Mouse (Mus musculus) heart, adult 11 months (tissue): ENCODE results near the gene Chrna4.

Experiments used
- DNase-seq: peaks from one replicate; pipeline ENCODE4 v3.0.0; 2022

Chrna4 gene

DNA sequence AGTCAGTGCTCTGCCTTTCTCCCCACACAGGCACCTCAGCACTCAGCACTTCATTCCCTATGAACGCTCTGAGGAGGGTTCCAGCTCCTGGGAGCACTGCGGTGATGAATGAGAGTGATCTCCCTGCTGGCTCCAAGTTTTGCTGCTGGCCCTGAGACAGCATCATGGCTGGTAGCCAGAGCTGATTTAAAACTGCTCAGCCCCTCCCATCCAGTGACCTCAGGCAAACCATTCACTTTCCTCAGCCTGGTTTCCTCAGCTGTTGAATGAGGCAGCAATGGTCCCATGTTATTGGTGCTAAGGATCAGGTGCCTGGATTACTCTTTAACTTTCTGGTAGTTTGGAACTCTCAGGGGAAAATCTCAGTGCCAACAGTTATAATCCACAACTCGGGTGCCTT is at the start of gene Chrna4:
TSS of gene Chrna4 (minus strand) at position 110 of the 400 bp plus-strand sequence.
- DNase-seq: no peak

- DNase-seq: no peak
Observed at GRCm38 (mm10) chr2:181090123-181090522, 46.8 kb upstream of the Chrna4 start.

DNA sequence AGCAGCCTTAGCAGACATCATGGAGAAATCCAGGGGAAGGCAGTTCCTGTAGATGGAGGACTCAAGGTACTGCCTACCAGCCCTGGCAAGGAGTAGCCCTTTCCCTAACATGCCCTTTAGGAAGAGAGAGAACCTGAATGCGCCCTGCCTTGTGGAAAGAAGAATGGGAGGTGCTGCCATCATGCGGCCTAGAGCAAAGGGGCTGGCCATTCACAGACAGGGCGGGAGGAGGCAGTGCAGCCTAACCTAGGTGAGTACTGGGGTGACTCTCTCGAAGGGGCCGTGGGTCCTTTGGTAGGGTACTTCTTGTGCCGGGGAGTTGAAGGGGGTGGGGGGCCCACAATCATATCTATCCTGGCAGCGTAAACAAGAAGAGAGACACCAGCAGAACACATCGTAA is 41.7 kb upstream of the Chrna4 start:
- no peak for DNase-seq

DNA sequence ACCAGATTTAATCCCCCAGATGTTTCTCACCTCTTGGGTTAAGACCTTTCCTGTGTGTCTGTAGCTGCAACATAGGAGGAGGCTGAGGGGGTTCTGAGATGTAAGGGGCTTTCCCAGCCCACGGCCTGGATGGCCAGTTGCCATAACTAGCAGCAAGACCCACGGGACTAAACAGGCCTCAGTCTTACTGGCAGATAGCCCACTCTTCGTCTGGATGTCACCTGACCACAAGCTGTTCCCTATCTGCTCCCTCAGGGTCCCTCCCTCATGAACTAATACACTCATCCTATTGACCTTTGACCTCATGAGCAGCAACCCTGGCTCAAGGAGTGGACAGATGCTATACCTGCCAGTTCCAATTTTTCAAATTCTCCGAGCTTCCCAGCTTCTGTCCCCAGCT is 40.6 kb upstream of the Chrna4 start:
- DNase-seq: no peak

GRCm38 (mm10) chr2:181080886-181081285 is 37.5 kb upstream of the Chrna4 start:
- no peak for DNase-seq

DNA sequence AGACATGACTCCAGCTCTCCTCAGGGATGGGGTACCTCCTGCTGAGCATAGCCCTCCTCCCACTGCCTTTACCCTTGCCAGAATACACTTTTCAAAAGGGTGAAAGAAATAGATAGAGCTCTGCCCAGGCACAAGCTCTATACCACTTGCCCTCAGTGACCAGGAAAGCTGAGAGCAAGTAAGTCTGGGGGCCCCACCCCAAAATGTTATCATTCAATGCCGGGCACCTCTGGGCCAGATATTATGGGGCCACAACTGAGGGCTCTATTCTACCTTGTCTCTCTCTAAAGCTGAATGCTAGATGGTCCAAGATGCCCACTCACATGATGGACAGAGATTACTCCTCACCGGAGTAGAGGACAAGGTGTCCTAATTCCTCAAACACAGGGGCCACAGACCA is 36.2 kb upstream of the Chrna4 start:
- no peak for DNase-seq

DNA sequence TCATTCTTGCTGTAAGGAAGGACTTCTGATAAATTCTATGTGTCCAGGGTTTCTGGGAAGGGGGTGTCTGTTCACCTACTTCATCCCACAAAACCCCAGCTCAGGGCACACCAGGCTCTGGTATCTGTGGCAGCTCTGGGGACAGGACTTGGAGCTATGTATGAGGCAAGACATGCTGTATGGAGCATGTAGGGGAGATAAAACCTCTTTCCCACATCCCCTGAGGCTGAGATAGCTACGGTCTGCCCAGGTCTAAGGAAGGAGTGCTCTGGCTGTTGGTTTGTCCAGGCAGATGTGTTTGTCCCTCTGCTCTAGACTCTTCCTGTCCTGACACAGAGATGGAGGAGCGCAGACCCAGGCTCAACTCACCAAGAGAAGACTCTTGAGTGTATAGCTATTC is 35.6 kb upstream of the Chrna4 start:
- no peak for DNase-seq

GRCm38 (mm10) chr2:181075501-181075900 is 32.2 kb upstream of the Chrna4 start:
- DNase-seq: no peak

- DNase-seq: no peak
Observed at GRCm38 (mm10) chr2:181072403-181072714, 29.0 kb upstream of the Chrna4 start.

DNA sequence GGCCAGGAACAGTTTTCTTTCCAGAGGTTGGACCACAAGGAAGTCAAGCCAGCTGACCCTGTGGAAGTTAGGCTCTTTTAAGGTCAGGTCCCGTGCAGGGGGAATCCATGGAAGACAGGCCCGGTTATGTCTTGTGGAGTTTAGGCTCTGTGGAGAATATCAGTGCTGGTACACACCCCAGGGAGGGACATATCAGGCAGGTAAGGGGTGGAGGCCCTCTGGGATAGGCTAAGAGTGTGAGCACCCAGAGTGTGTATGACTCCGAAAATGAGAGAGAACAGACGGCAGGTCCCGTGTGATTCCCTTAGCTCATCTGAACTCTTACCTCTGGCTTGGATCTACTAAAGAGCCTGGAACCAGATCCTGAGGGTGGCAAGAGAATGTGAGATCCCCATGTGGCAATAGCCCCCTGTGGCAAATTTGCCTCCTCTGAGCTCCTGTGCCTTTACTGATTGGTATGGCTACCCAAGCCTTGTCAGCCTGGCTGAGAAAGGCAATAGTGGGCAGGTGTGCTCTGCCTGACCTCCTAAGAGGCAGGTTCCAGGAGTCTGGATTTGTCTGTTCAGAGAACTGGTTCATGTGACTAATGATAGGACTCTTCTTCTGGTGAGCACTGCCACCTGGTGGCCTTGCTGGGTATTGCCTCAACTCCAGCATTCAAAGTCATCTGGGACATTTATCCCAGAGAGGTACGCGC is 28.5 kb upstream of the Chrna4 start:
- peak; percentile 94 for DNase-seq

GRCm38 (mm10) chr2:181070136-181070535 is 26.8 kb upstream of the Chrna4 start:
- DNase-seq: no peak

DNA sequence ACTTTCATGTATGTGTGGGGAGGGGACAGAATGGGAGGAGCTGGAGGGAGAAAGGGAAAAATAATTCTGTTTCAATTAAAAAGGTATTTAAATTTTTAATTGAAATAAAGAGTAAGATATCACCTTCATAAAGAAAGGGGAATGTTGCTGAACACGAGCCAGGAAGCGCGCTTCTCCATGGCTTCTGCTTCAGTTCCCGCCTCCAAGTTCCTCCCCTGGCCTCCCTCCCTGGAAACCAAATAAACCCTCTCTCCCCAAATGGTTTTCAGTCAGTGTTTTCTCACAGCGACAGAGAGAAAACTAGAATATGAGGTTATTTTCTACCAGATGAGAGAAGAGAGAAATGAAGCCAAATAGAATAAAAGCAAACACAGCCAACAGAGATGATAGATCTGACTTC is 25.2 kb upstream of the Chrna4 start:
- no peak for DNase-seq

- no peak for DNase-seq
Observed at GRCm38 (mm10) chr2:181065827-181066226, 22.5 kb upstream of the Chrna4 start.

GRCm38 (mm10) chr2:181060127-181060526 is 16.8 kb upstream of the Chrna4 start:
- DNase-seq: peak; percentile 92

- no peak for DNase-seq
Observed at GRCm38 (mm10) chr2:181058193-181058592, 14.8 kb upstream of the Chrna4 start.

- DNase-seq: no peak
Observed at GRCm38 (mm10) chr2:181057341-181057740, 14.0 kb upstream of the Chrna4 start.

- no peak for DNase-seq
Observed at GRCm38 (mm10) chr2:181052171-181052570, 8.8 kb upstream of the Chrna4 start.

GRCm38 (mm10) chr2:181048986-181049385 is 5.6 kb upstream of the Chrna4 start:
- no peak for DNase-seq

DNA sequence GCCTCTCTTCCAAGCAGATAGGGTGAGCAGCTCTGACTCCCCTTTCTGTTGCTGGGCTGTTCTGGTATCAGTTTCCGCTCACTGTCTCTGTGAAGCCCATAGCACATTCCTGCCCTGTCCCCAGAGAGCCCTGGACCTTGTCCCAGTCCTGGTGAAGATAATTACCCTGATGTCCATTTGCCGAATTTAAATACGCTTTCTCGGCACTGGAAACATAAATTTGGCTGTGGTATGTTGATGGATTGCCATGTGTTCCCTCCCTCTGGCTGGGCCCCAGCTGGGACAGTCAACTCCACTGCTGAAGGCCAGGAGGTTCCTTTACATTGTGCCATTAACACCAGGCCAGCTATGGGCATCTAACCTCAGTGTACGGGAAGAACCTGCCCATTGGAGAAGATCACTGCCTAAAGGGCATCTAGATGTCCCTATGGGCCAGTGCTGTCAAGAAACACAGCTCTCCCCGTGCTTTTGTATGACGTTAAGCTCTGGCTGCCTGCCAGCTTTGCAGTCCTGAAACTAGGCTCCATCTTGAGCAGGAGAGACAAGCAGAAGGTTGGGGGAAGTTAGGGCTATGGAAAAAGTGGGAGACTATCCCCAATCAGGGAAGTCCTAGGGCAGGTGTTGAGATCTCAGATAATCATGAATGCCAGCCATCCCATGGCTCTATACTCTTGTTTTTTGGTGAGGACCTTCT is 5.1 kb upstream of the Chrna4 start:
- no peak for DNase-seq

- DNase-seq: no peak
Observed at GRCm38 (mm10) chr2:181044001-181044400, 655 bp upstream of the Chrna4 start.

DNA sequence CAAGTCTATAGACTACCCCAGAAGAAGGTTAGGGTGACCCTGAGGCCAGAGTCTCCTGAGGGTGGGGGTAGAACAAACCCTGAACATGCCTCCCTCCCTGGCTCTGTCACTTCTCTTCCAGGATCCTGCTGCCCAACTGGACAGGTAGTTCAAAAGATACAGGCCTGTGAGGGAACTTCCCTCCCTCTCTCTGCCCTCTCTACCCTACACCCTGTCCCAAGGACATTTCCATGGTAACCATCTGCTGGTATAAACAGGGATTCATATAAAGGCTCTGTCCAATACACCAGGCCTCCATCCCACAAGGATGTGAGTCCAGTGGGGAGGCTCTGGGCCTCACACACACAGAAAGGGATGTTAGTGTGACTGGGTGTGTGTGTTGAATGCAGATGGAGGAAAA is 970 bp downstream of the Chrna4 start:
- no peak for DNase-seq

DNA sequence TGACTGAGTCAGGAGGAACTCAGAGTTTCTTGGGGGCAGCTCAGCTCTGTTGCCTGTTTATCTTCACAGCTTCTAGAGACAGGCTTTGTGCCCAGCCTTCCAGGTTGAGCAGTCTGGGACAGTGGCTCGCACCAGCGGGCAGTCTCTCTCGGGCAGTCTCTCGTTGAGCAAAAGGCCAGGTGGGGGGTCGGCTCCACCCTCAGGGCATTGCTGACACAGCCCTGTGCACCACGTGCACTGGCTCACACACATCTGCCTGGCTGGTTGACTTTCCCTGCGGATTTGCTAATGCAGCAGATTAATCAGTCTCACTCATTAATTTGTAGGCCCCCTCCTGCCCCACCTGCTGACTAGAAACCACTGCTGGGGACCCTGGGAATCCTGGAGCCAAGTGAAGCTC is 1.4 kb downstream of the Chrna4 start:
- no peak for DNase-seq

DNA sequence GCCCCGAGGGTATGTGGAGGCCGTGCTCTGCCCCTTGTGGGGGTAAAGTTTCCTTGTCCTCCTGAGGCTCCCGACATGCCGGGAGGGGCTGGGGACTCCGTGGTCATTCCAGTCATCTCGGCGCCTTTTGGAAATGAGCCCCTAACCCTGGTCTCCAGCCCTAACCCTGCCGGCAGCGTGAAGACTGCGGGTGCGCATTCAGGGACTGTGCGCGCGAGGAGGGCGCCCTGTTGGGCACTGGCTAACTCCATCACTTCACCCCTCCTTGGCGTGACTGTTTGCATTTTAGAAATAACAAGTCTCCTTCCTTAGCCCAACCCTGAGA is 4.0 kb downstream of the Chrna4 start:
- no peak for DNase-seq

- DNase-seq: no peak
Observed at GRCm38 (mm10) chr2:181038644-181039355, 4.5 kb downstream of the Chrna4 start.
